Mouse (Mus musculus) myocyte (in vitro differentiated cells): ENCODE data around the gene Thap7.

ENCODE experiments used
- CEBPB ChIP-seq: IDR thresholded peaks from 2 replicates; pipeline ENCODE4 v1.6.1; 2011; ENCODE audit warnings: mild to moderate bottlenecking, moderate library complexity; ENCODE audit not compliant: poor library complexity, insufficient read depth, severe bottlenecking
- MYOD1 ChIP-seq, 3 experiments: IDR thresholded peaks; one replicate each; pipeline ENCODE4 v1.6.1; 2011; ENCODE audit warnings: control low read depth in 2 of 3, low read depth in 2 of 3, mild to moderate bottlenecking in 2 of 3, moderate library complexity in 1 of 3; ENCODE audit not compliant: insufficient read length in 2 of 3, control insufficient read depth in 1 of 3
- MYOG ChIP-seq, 3 experiments: IDR thresholded peaks; one replicate each; pipeline ENCODE4 v1.6.1; 2011; ENCODE audit warnings: control low read depth in 2 of 3, low read depth in 2 of 3, mild to moderate bottlenecking in 2 of 3; ENCODE audit not compliant: insufficient read length in 2 of 3, control insufficient read depth in 1 of 3, insufficient read depth in 1 of 3
- POLR2A ChIP-seq: IDR thresholded peaks from one replicate; pipeline ENCODE4 v1.6.1; 2011; ENCODE audit warnings: low read depth, mild to moderate bottlenecking, control low read depth, moderate library complexity; ENCODE audit not compliant: insufficient read length
- POLR2AphosphoS2 ChIP-seq: IDR thresholded peaks from one replicate; pipeline ENCODE4 v1.6.1; 2011; ENCODE audit warnings: low read depth, control low read depth; ENCODE audit not compliant: insufficient read length
- REST ChIP-seq: IDR thresholded peaks from one replicate; pipeline ENCODE4 v1.6.1; 2011; ENCODE audit warnings: mild to moderate bottlenecking, control low read depth, moderate library complexity; ENCODE audit not compliant: insufficient read depth, insufficient read length
- TCF12 ChIP-seq: IDR thresholded peaks from one replicate; pipeline ENCODE4 v1.6.1; 2011; ENCODE audit warnings: mild to moderate bottlenecking, control low read depth; ENCODE audit not compliant: poor library complexity, insufficient read depth, severe bottlenecking
- TCF3 ChIP-seq: IDR thresholded peaks from one replicate; pipeline ENCODE4 v1.6.1; 2011; ENCODE audit warnings: low read depth, control low read depth; ENCODE audit not compliant: insufficient read length
- USF1 ChIP-seq: IDR thresholded peaks from one replicate; pipeline ENCODE4 v1.6.1; 2011; ENCODE audit warnings: low read depth, mild to moderate bottlenecking, control low read depth, moderate library complexity

- TF ChIP-seq USF1 (no peak), REST (no peak), CEBPB (no peak), POLR2A (no peak), TCF12 (no peak), TCF3 (no peak), MYOG (IDR thresholded peaks at IDR 0.05; ENCODE audit: control insufficient read depth in 1 of 3, insufficient read depth in 1 of 3, insufficient read length in 2 of 3, low read depth in 2 of 3) (no peak), POLR2AphosphoS2 (no peak), MYOD1 (IDR thresholded peaks at IDR 0.05; ENCODE audit: control insufficient read depth in 1 of 3, insufficient read length in 2 of 3, low read depth in 2 of 3) (no peak)
Measured at GRCm38 (mm10) chr16:17566186-17566585, 35.2 kb upstream of the Thap7 start.
